Mouse (Mus musculus): Measurements from ENCODE around the gene Olfr464. TPM values are rescaled to one million over a fixed set of nuclear protein-coding genes. Genes with fewer than 3 reads are reported as not detected.

Olfr464 gene
- not detected in 2 replicates for polyA plus RNA-seq (2015; fragmentation: Nextera tagmentation; extraction: Ambion mirVana)

DNA sequence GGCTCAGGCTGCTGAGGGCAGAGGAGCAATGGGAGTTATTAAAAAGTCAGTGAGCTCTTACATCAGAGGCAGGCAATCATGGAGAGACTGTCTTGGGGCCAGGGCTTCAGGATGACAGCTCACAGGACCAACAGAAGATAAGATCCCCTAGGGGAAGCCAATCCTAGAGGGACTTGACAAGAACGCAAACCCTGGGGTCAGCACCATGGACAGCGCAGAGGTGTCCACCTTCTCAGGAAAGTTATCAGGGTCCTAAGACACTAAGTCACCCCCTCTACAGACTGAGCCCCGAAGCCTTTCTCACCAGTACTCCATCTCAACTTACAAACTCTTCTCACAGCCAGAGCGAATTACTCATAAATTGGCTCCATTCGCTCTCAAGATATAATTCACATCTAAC, at the start of gene Olfr464:
Gene Olfr464, minus strand, starts transcription at position 2 of the 400 bp plus-strand sequence.
- Histone ChIP-seq H3K9ac (ENCODE audit: low read length) (no peak within 1 kb of the TSS), H3K4me2 (replicated peaks; ENCODE audit: low read depth) (no peak within 1 kb of the TSS), H3K27ac (replicated peaks) (no peak within 1 kb of the TSS), H3K36me3 (ENCODE audit: control insufficient read depth, insufficient read depth, low read length) (no peaks in the 10 kb centered on the region), H3K4me1 (replicated peaks; ENCODE audit: control insufficient read depth, insufficient read depth) (no peaks in the 10 kb centered on the region), H3K27me3 (ENCODE audit: control insufficient read depth, insufficient read depth, low read length) (no peaks in the 10 kb centered on the region), H3K4me3 (ENCODE audit: low read depth, low read length) (no peak within 1 kb of the TSS), H3K9me3 (ENCODE audit: control insufficient read depth, low read length) (no peaks in the 10 kb centered on the region)
- ATAC-seq (ENCODE audit: low FRiP score, low TSS enrichment) = no peak
- WGBS = 28% methylated on average over 5 of the region's 5 CpGs
- TF ChIP-seq EP300 (optimal IDR thresholded peaks at IDR 0.05) (no peak), CTCF (IDR thresholded peaks at IDR 0.05; ENCODE audit: low read depth) (no peak)
- DNase-seq (ENCODE audit: low spot score) = peak; percentile 34

DNA sequence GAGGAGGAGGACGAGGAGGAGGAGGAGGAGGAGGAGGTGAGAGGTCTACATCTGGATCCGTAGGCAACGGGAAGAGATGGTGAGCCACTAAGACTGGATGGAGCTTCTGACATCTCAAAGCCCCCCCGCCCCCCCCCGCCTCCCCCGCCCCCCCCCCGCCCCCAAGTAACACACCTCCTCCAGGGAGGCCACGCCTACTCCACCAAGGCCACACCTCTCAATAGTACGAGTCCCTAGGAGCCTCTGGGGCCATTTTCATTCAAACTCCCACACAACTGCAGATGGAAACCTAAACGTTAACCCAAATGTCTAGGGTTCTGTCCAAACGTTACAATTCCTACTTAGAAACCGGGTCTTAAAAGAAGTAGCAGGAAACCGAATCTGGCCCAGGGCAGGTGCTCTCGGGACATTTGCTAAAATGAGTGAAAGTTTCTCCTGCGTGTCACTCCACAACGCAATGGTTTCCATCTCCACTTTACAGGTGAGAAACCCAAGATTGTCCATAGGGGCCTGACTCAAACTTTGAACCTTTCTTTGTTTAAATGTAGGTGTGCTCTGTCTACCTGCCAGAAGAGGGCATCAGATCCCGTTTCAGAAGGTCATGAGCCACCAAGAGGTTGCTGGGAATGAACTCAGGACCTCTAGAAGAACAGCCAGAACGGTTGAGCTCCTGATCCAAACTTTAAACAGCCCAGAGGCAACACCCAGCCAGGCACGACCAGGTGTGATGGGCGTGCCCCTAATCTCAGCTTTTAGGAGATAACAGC, 47.8 kb upstream of the Olfr464 start:
- no peak overlapping the region; the same call in 1 of the 2 replicates for H3K4me2 ChIP-seq (replicated peaks; ENCODE audit: low read depth)
- H3K36me3 ChIP-seq (ENCODE audit: control insufficient read depth, insufficient read depth, low read length) = no peaks in the 10 kb centered on the region
- peak; percentile 33 for DNase-seq (ENCODE audit: low spot score)
- peak; percentile 52 for TF ChIP-seq CTCF (IDR thresholded peaks at IDR 0.05; ENCODE audit: low read depth)
- TF ChIP-seq EP300 (optimal IDR thresholded peaks at IDR 0.05) = no peak
- 16% methylated on average over 13 of the region's 20 CpGs for WGBS
- no peak overlapping the region for H3K9ac ChIP-seq (ENCODE audit: low read length)
- no peaks in the 10 kb centered on the region for H3K9me3 ChIP-seq (ENCODE audit: control insufficient read depth, low read length)
- H3K4me1 ChIP-seq (replicated peaks; ENCODE audit: control insufficient read depth, insufficient read depth) = no peaks in the 10 kb centered on the region
- H3K4me3 ChIP-seq (ENCODE audit: low read depth, low read length) = no peak overlapping the region
- peak; percentile 38; the same call in 1 of the 2 replicates for ATAC-seq (ENCODE audit: low FRiP score, low TSS enrichment)
- no peak overlapping the region for H3K27ac ChIP-seq (replicated peaks)
- H3K27me3 ChIP-seq (ENCODE audit: control insufficient read depth, insufficient read depth, low read length) = no peaks in the 10 kb centered on the region

DNA sequence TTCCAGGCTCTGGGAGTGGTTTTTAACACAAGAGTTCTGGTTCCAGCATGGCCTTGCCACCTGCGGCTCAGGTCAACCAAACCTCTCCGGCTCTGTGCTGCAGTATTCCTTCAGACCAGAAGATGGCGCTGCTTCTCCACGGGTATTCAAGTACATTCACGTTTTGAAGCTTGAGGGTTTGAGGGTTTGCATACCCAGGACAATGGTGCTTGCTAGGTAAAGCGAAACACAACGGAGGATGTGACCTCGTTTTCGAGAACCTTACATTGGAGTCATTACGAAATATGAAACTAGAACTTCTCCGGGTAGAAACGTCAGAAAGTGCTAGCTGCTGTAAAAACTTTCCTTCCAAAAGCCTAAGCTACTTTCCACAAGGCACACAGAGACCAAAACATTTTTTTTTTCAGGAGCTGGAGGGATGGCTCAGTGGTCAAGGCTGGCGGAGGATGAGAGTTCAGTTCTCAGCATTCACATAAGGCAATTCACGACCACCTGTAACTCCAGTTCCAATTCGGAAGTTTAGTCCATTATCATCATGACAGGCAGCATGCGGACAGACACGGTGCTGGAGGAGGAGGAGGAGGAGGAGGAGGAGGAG, 47.0 kb upstream of the Olfr464 start:
- Histone ChIP-seq H3K4me1 (replicated peaks; ENCODE audit: control insufficient read depth, insufficient read depth) (no peaks in the 10 kb centered on the region), H3K4me3 (ENCODE audit: low read depth, low read length) (peak overlapping the region; percentile 18), H3K9me3 (ENCODE audit: control insufficient read depth, low read length) (no peaks in the 10 kb centered on the region), H3K27ac (replicated peaks) (no peak overlapping the region), H3K9ac (ENCODE audit: low read length) (no peak overlapping the region), H3K36me3 (ENCODE audit: control insufficient read depth, insufficient read depth, low read length) (no peaks in the 10 kb centered on the region), H3K4me2 (replicated peaks; ENCODE audit: low read depth) (peak overlapping the region; percentile 42), H3K27me3 (ENCODE audit: control insufficient read depth, insufficient read depth, low read length) (no peaks in the 10 kb centered on the region)
- ATAC-seq (ENCODE audit: low FRiP score, low TSS enrichment) = peak; percentile 61; the same call in 1 of the 2 replicates
- TF ChIP-seq EP300 (optimal IDR thresholded peaks at IDR 0.05) (no peak), CTCF (IDR thresholded peaks at IDR 0.05; ENCODE audit: low read depth) (peak; percentile 98)
- peak; percentile 89 for DNase-seq (ENCODE audit: low spot score)
- under 1% methylated on average over 15 of the region's 17 CpGs for WGBS

DNA sequence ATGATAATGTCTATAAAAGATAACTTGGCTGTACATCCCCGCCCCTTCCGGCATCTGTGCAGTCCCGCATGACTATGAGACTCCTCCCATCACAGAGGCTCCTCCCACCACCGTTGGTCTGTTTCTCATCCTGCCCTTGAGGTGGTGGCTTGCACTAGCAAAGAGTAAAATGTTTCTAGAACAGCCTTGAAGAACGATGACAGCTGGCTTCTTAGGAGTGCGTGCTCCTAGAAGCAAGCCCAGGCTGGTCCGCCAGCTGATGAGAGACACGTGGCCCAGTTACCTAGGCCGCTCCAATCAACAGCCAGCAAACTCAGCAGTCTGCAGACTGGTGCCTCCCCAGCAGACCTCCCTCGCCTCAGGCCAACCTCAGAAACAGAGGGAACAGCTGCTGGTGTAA, 45.4 kb upstream of the Olfr464 start:
- DNase-seq (ENCODE audit: low spot score) (peak; percentile 19), ATAC-seq (ENCODE audit: low FRiP score, low TSS enrichment) (peak; percentile 45)
- no peaks in the 10 kb centered on the region for H3K27me3 ChIP-seq (ENCODE audit: control insufficient read depth, insufficient read depth, low read length)
- H3K36me3 ChIP-seq (ENCODE audit: control insufficient read depth, insufficient read depth, low read length) = no peaks in the 10 kb centered on the region
- no peak overlapping the region for H3K4me2 ChIP-seq (replicated peaks; ENCODE audit: low read depth)
- no peaks in the 10 kb centered on the region for H3K9me3 ChIP-seq (ENCODE audit: control insufficient read depth, low read length)
- H3K4me3 ChIP-seq (ENCODE audit: low read depth, low read length) = no peak overlapping the region
- no peak for TF ChIP-seq EP300 (optimal IDR thresholded peaks at IDR 0.05)
- no peak for TF ChIP-seq CTCF (IDR thresholded peaks at IDR 0.05; ENCODE audit: low read depth)
- H3K9ac ChIP-seq (ENCODE audit: low read length) = no peak overlapping the region
- H3K27ac ChIP-seq (replicated peaks) = no peak overlapping the region
- 21% methylated on average over 10 of the region's 10 CpGs for WGBS
- no peaks in the 10 kb centered on the region for H3K4me1 ChIP-seq (replicated peaks; ENCODE audit: control insufficient read depth, insufficient read depth)

DNA sequence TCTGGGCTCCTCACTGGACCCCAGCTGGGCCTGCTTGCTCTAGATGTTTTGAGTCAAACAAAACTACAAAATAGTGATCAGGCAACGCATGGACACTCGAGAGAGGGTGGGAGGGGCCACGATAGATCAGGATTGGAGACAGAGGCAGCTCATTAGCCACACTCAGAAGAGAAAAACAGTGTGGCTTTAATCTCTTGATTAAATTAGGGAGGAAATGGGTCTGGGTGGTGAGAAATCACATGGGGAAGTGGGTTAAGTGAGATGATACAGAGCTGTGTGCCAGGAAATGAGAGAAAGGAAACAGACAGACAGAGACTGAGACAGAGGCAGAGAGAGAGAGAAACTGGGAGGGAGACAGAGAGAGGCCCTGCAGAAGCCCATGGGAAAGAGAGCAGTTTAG, 44.5 kb upstream of the Olfr464 start:
- no peaks in the 10 kb centered on the region for H3K36me3 ChIP-seq (ENCODE audit: control insufficient read depth, insufficient read depth, low read length)
- DNase-seq (ENCODE audit: low spot score) (no peak), ATAC-seq (ENCODE audit: low FRiP score, low TSS enrichment) (no peak)
- no peaks in the 10 kb centered on the region for H3K9me3 ChIP-seq (ENCODE audit: control insufficient read depth, low read length)
- no peak overlapping the region for H3K27ac ChIP-seq (replicated peaks)
- no peaks in the 10 kb centered on the region for H3K4me1 ChIP-seq (replicated peaks; ENCODE audit: control insufficient read depth, insufficient read depth)
- no peak overlapping the region for H3K4me3 ChIP-seq (ENCODE audit: low read depth, low read length)
- 44% methylated on average over 3 of the region's 3 CpGs for WGBS
- no peak overlapping the region for H3K4me2 ChIP-seq (replicated peaks; ENCODE audit: low read depth)
- H3K9ac ChIP-seq (ENCODE audit: low read length) = no peak overlapping the region
- TF ChIP-seq EP300 (optimal IDR thresholded peaks at IDR 0.05) (no peak), CTCF (IDR thresholded peaks at IDR 0.05; ENCODE audit: low read depth) (no peak)
- no peaks in the 10 kb centered on the region for H3K27me3 ChIP-seq (ENCODE audit: control insufficient read depth, insufficient read depth, low read length)

DNA sequence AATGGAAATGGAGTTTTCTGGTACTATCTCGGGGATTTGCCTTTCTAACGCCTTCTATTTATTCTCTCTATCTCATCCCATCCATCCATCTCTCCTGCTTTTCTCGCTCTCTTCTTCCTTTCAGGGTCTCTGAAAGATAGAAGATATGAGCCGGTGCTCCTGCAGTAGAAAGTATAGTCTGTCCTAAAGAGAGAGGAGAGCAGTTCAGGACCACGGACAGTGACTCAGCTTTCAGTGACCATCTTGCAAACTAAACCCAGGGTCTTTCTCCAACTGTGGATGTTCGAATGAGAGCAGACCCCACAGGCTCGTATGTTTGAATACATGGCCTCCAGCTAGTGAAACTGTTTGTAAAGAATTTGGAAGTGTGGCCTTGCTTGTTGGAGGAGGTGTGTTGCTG, 36.3 kb upstream of the Olfr464 start:
- ATAC-seq (ENCODE audit: low FRiP score, low TSS enrichment) (no peak), DNase-seq (ENCODE audit: low spot score) (peak; percentile 34)
- Histone ChIP-seq H3K4me3 (ENCODE audit: low read depth, low read length) (no peak overlapping the region), H3K9ac (ENCODE audit: low read length) (no peak overlapping the region), H3K36me3 (ENCODE audit: control insufficient read depth, insufficient read depth, low read length) (no peaks in the 10 kb centered on the region), H3K27ac (replicated peaks) (no peak overlapping the region), H3K9me3 (ENCODE audit: control insufficient read depth, low read length) (no peaks in the 10 kb centered on the region), H3K4me1 (replicated peaks; ENCODE audit: control insufficient read depth, insufficient read depth) (no peaks in the 10 kb centered on the region), H3K4me2 (replicated peaks; ENCODE audit: low read depth) (no peak overlapping the region), H3K27me3 (ENCODE audit: control insufficient read depth, insufficient read depth, low read length) (no peaks in the 10 kb centered on the region)
- TF ChIP-seq CTCF (IDR thresholded peaks at IDR 0.05; ENCODE audit: low read depth) (no peak), EP300 (optimal IDR thresholded peaks at IDR 0.05) (no peak)
- 32% methylated on average over 7 of the region's 7 CpGs for WGBS
